Mouse (Mus musculus) brain, adult 2 months (tissue): ENCODE data around the gene Slc17a4.
A peak's percentile ranks its signal among the peaks of the same experiment; 100 is the strongest.

Experiments
- DNase-seq: peaks from one replicate; pipeline ENCODE4 v3.0.0; 2011; ENCODE audit warnings: low read depth, low spot score

Gene Slc17a4

GRCm38 (mm10) chr13:23914376-23915167 lies at the start of gene Slc17a4:
Gene Slc17a4, minus strand, starts transcription at chr13:23915009.
- no peak for DNase-seq

- DNase-seq = no peak
Measured at GRCm38 (mm10) chr13:23959776-23960175, 45.0 kb upstream of the Slc17a4 start.

- peak; percentile 48 for DNase-seq
Measured at GRCm38 (mm10) chr13:23950928-23951327, 36.1 kb upstream of the Slc17a4 start.

GRCm38 (mm10) chr13:23949484-23950246 lies 34.9 kb upstream of the Slc17a4 start:
- DNase-seq = peak; percentile 86

GRCm38 (mm10) chr13:23946254-23946653 lies 31.4 kb upstream of the Slc17a4 start:
- no peak for DNase-seq

- DNase-seq = peak; percentile 41
Measured at GRCm38 (mm10) chr13:23942861-23943260, 28.1 kb upstream of the Slc17a4 start.

GRCm38 (mm10) chr13:23940291-23940690 lies 25.5 kb upstream of the Slc17a4 start:
- no peak for DNase-seq

- peak; percentile 43 for DNase-seq
Measured at GRCm38 (mm10) chr13:23938699-23939098, 23.9 kb upstream of the Slc17a4 start.

GRCm38 (mm10) chr13:23934211-23934520 lies 19.4 kb upstream of the Slc17a4 start, which contains the start of gene Hist1h2aa:
Gene Hist1h2aa, plus strand, starts transcription at chr13:23934462.
- DNase-seq = no peak

- DNase-seq = no peak
Measured at GRCm38 (mm10) chr13:23933421-23934210, 18.8 kb upstream of the Slc17a4 start, which contains the start of gene Hist1h2ba. Gene Hist1h2ba, minus strand, starts transcription at chr13:23934156.

GRCm38 (mm10) chr13:23930904-23931303 lies 16.1 kb upstream of the Slc17a4 start:
- no peak for DNase-seq

- DNase-seq = no peak
Measured at GRCm38 (mm10) chr13:23930461-23930860, 15.7 kb upstream of the Slc17a4 start.

GRCm38 (mm10) chr13:23928637-23929036 lies 13.8 kb upstream of the Slc17a4 start:
- peak; percentile 24 for DNase-seq

- peak; percentile 14 for DNase-seq
Measured at GRCm38 (mm10) chr13:23925792-23926191, 11.0 kb upstream of the Slc17a4 start.

GRCm38 (mm10) chr13:23917674-23918073 lies 2.9 kb upstream of the Slc17a4 start:
- no peak for DNase-seq

- DNase-seq = no peak
Measured at GRCm38 (mm10) chr13:23916132-23916531, 1.3 kb upstream of the Slc17a4 start.

GRCm38 (mm10) chr13:23913791-23914306 lies 960 bp downstream of the Slc17a4 start:
- DNase-seq = no peak

GRCm38 (mm10) chr13:23911335-23911734 lies 3.5 kb downstream of the Slc17a4 start:
- no peak for DNase-seq

- no peak for DNase-seq
Measured at GRCm38 (mm10) chr13:23910121-23910520, 4.7 kb downstream of the Slc17a4 start.

GRCm38 (mm10) chr13:23906906-23907305 lies 7.9 kb downstream of the Slc17a4 start:
- DNase-seq = no peak

GRCm38 (mm10) chr13:23898242-23898641 lies 16.6 kb downstream of the Slc17a4 start:
- no peak for DNase-seq

GRCm38 (mm10) chr13:23893269-23893593 lies 21.6 kb downstream of the Slc17a4 start:
- DNase-seq = no peak
